Mouse (Mus musculus) liver, embryonic 12.5 days (tissue): ENCODE measurements around the gene Icam1. TPM values are rescaled to one million over a fixed set of nuclear protein-coding genes. Genes with fewer than 3 reads are reported as not detected.
A peak's percentile ranks its signal among the peaks of the same experiment; 100 is the strongest.
"Not testable (repeated sequence)": the region's sequence is repeated elsewhere in the genome, so short reads cannot be mapped to it uniquely, and the experiment has no call there.

Experiments
- ATAC-seq: fragments of 200-750 bp; cut with Nextera tagmentation; 2 replicates; pipeline ENCODE4 v1.8.0; 2017; ENCODE audit warnings: moderate number of reproducible peaks, mild to moderate bottlenecking, moderate library complexity
- H3K27ac ChIP-seq: fragments of 300-500 bp; sonication (generic); 2 replicates; pipeline ENCODE4 v1.5.1; 2016; ENCODE audit warnings: mild to moderate bottlenecking
- H3K27me3 ChIP-seq: fragments of 300-500 bp; sonication (generic); replicated peaks from 2 replicates; pipeline ENCODE4 v1.6.1; 2016; ENCODE audit warnings: mild to moderate bottlenecking, moderate library complexity
- H3K36me3 ChIP-seq: fragments of 300-500 bp; sonication (generic); 2 replicates; pipeline ENCODE4 v1.6.1; 2016; ENCODE audit warnings: mild to moderate bottlenecking, moderate library complexity
- H3K4me1 ChIP-seq: fragments of 300-500 bp; sonication (generic); 2 replicates; pipeline ENCODE4 v1.6.1; 2016
- H3K4me2 ChIP-seq: fragments of 300-500 bp; sonication (generic); 2 replicates; pipeline ENCODE4 v1.6.1; 2016; ENCODE audit warnings: mild to moderate bottlenecking, moderate library complexity
- H3K4me3 ChIP-seq: fragments of 300-500 bp; sonication (generic); 2 replicates; pipeline ENCODE4 v1.5.1; 2016; ENCODE audit warnings: mild to moderate bottlenecking, moderate library complexity
- H3K9ac ChIP-seq: fragments of 300-500 bp; sonication (generic); 2 replicates; pipeline ENCODE4 v1.6.1; 2016; ENCODE audit warnings: mild to moderate bottlenecking, moderate library complexity
- H3K9me3 ChIP-seq: fragments of 300-500 bp; sonication (generic); replicated peaks from 2 replicates; pipeline ENCODE4 v1.6.1; 2016; ENCODE audit warnings: mild to moderate bottlenecking, moderate library complexity
- WGBS: fragments of 180-500 bp; shearing (Covaris S2); methylation state at CpG from one replicate; pipeline ENCODE4 v1.1.7; 2016; ENCODE audit not compliant: insufficient replicate concordance; 5-methylcytosine and 5-hydroxymethylcytosine counted together
- polyA plus RNA-seq: library from polyadenylated mRNA; unstranded; fragments of >200 nt; fragmentation: Nextera tagmentation; extraction: Ambion mirVana; gene quantifications from 2 replicates; pipeline ENCODE4 v1.2.1, GENCODE M21; 2016

The Icam1 gene
- polyA plus RNA-seq, 1 experiment from 2014 or later, result 9.9 TPM

- not testable (repeated sequence) for H3K4me2 ChIP-seq, ATAC-seq, H3K4me3 ChIP-seq, H3K27me3 ChIP-seq, H3K9me3 ChIP-seq, H3K36me3 ChIP-seq, H3K27ac ChIP-seq
- Histone ChIP-seq H3K9ac (0 out of 2 replicates have a peak overlapping the region, but pooled peaks have one; percentile 50), H3K4me1 (peaks cover 25% of the 10 kb centered on the region)
- WGBS, result 63% methylated on average over 1 of the region's 1 CpGs
Observed at GRCm38 (mm10) chr9:20998337-20998736, 17.4 kb upstream of the Icam1 start.

GRCm38 (mm10) chr9:21000811-21001210, 15.0 kb upstream of the Icam1 start:
- Histone ChIP-seq H3K4me2 (no peak overlapping the region), H3K4me1 (peaks cover 32% of the 10 kb centered on the region), H3K27ac (0 out of 2 replicates have a peak overlapping the region, but pooled peaks have one; percentile 20), H3K4me3 (no peak overlapping the region), H3K27me3 (no peaks in the 10 kb centered on the region), H3K36me3 (peaks cover 15% of the 10 kb centered on the region), H3K9ac (no peak overlapping the region), H3K9me3 (no peaks in the 10 kb centered on the region)
- no peak for ATAC-seq

- no peak for ATAC-seq
- WGBS, result 59% methylated on average over 6 of the region's 6 CpGs
- Histone ChIP-seq H3K27ac (peak overlapping the region; percentile 89; the same call in 1 of the 2 replicates), H3K4me2 (peak overlapping the region; percentile 94), H3K27me3 (no peaks in the 10 kb centered on the region), H3K4me3 (no peak overlapping the region), H3K9ac (peak overlapping the region; percentile 81; the same call in 1 of the 2 replicates), H3K9me3 (no peaks in the 10 kb centered on the region), H3K36me3 (peaks cover 23% of the 10 kb centered on the region), H3K4me1 (peaks cover 32% of the 10 kb centered on the region)
Observed at GRCm38 (mm10) chr9:21001651-21002200, 14.1 kb upstream of the Icam1 start.

- Histone ChIP-seq H3K36me3 (peaks cover 28% of the 10 kb centered on the region), H3K4me2 (peak overlapping the region; percentile 94), H3K9me3 (no peaks in the 10 kb centered on the region), H3K4me3 (peak overlapping the region; percentile 83), H3K27me3 (no peaks in the 10 kb centered on the region), H3K4me1 (peaks cover 32% of the 10 kb centered on the region), H3K9ac (peak overlapping the region; percentile 81), H3K27ac (peak overlapping the region; percentile 89)
- 9% methylated on average over 7 of the region's 7 CpGs for WGBS
- peak; percentile 22 for ATAC-seq
Observed at GRCm38 (mm10) chr9:21002270-21002626, 13.5 kb upstream of the Icam1 start.

GRCm38 (mm10) chr9:21002627-21003551, 12.9 kb upstream of the Icam1 start, which contains the start of gene Mrpl4:
Gene Mrpl4 (plus strand): TSS chr9:21002738.
- peak within 1 kb of the TSS; percentile 81 for H3K9ac ChIP-seq
- peak within 1 kb of the TSS; percentile 83 for H3K4me3 ChIP-seq
- WGBS, result under 1% methylated on average over 72 of the region's 72 CpGs
- peak within 1 kb of the TSS; percentile 89 for H3K27ac ChIP-seq
- no peaks in the 10 kb centered on the region for H3K27me3 ChIP-seq
- no peaks in the 10 kb centered on the region for H3K9me3 ChIP-seq
- H3K4me1 ChIP-seq, result peaks cover 26% of the 10 kb centered on the region
- H3K4me2 ChIP-seq, result peak within 1 kb of the TSS; percentile 94
- H3K36me3 ChIP-seq, result peaks cover 35% of the 10 kb centered on the region
- peak; percentile 77 for ATAC-seq

- Histone ChIP-seq H3K27ac (no peak overlapping the region), H3K27me3 (no peaks in the 10 kb centered on the region), H3K9me3 (no peaks in the 10 kb centered on the region), H3K4me3 (no peak overlapping the region), H3K4me1 (peaks cover 22% of the 10 kb centered on the region), H3K4me2 (no peak overlapping the region), H3K36me3 (peaks cover 52% of the 10 kb centered on the region), H3K9ac (no peak overlapping the region)
- ATAC-seq, result no peak
- 84% methylated on average over 10 of the region's 10 CpGs for WGBS
Observed at GRCm38 (mm10) chr9:21007313-21007952, 8.4 kb upstream of the Icam1 start.

- peaks cover 52% of the 10 kb centered on the region for H3K36me3 ChIP-seq
- no peak overlapping the region for H3K9ac ChIP-seq
- H3K4me2 ChIP-seq, result no peak overlapping the region
- no peaks in the 10 kb centered on the region for H3K9me3 ChIP-seq
- H3K27ac ChIP-seq, result no peak overlapping the region
- H3K27me3 ChIP-seq, result no peaks in the 10 kb centered on the region
- no peak overlapping the region for H3K4me3 ChIP-seq
- 80% methylated on average over 7 of the region's 7 CpGs for WGBS
- peaks cover 24% of the 10 kb centered on the region for H3K4me1 ChIP-seq
- ATAC-seq, result no peak
Observed at GRCm38 (mm10) chr9:21008007-21008406, 7.8 kb upstream of the Icam1 start.

GRCm38 (mm10) chr9:21010362-21010761, 5.4 kb upstream of the Icam1 start:
- Histone ChIP-seq H3K9ac (no peak overlapping the region), H3K4me3 (no peak overlapping the region), H3K27ac (no peak overlapping the region), H3K4me1 (peaks cover 24% of the 10 kb centered on the region), H3K4me2 (no peak overlapping the region), H3K36me3 (peaks cover 42% of the 10 kb centered on the region), H3K9me3 (no peaks in the 10 kb centered on the region), H3K27me3 (peaks cover 16% of the 10 kb centered on the region)
- WGBS, result 58% methylated on average over 2 of the region's 2 CpGs
- ATAC-seq, result no peak

- Histone ChIP-seq H3K4me1 (peaks cover 31% of the 10 kb centered on the region), H3K27me3 (peaks cover 23% of the 10 kb centered on the region), H3K27ac (peak overlapping the region; percentile 67), H3K36me3 (peaks cover 35% of the 10 kb centered on the region)
- not testable (repeated sequence) for H3K4me2 ChIP-seq, H3K9me3 ChIP-seq, H3K4me3 ChIP-seq, H3K9ac ChIP-seq, ATAC-seq
- WGBS, result 65% methylated on average over 9 of the region's 9 CpGs
Observed at GRCm38 (mm10) chr9:21010939-21011541, 4.7 kb upstream of the Icam1 start.

GRCm38 (mm10) chr9:21011846-21012312, 3.9 kb upstream of the Icam1 start:
- 29% methylated on average over 5 of the region's 5 CpGs for WGBS
- Histone ChIP-seq H3K9ac (no peak overlapping the region), H3K4me1 (peaks cover 39% of the 10 kb centered on the region), H3K36me3 (peaks cover 28% of the 10 kb centered on the region), H3K4me2 (peak overlapping the region; percentile 22; the same call in 1 of the 2 replicates), H3K27ac (peak overlapping the region; percentile 67), H3K9me3 (no peaks in the 10 kb centered on the region), H3K4me3 (no peak overlapping the region), H3K27me3 (peaks cover 31% of the 10 kb centered on the region)
- no peak for ATAC-seq

- 21% methylated on average over 1 of the region's 1 CpGs for WGBS
- H3K4me3 ChIP-seq, result no peak overlapping the region
- H3K27me3 ChIP-seq, result peaks cover 36% of the 10 kb centered on the region
- no peaks in the 10 kb centered on the region for H3K9me3 ChIP-seq
- H3K36me3 ChIP-seq, result peaks cover 23% of the 10 kb centered on the region
- peak overlapping the region; percentile 67; the same call in 1 of the 2 replicates for H3K27ac ChIP-seq
- H3K4me1 ChIP-seq, result peaks cover 44% of the 10 kb centered on the region
- H3K4me2 ChIP-seq, result peak overlapping the region; percentile 22; the same call in 1 of the 2 replicates
- peak; percentile 39; the same call in 1 of the 2 replicates for ATAC-seq
- H3K9ac ChIP-seq, result no peak overlapping the region
Observed at GRCm38 (mm10) chr9:21012368-21012767, 3.4 kb upstream of the Icam1 start.
